Mouse (Mus musculus) megakaryocyte, embryonic 14.5 days (primary cell): ENCODE data around the gene Gabrd. TPM values are rescaled to one million over a fixed set of nuclear protein-coding genes. Genes with fewer than 3 reads are reported as not detected.

Source experiments
- H3K27me3 ChIP-seq: replicated peaks from 2 replicates; pipeline ENCODE3; 2012; ENCODE audit warnings: inconsistent platforms
- H3K36me3 ChIP-seq: replicated peaks from 2 replicates; pipeline ENCODE3; 2012; ENCODE audit warnings: low read length, inconsistent platforms, mixed read lengths
- H3K4me1 ChIP-seq: 2 replicates; pipeline ENCODE4 v1.6.1; 2012; ENCODE audit warnings: inconsistent platforms
- H3K4me3 ChIP-seq: replicated peaks from 2 replicates; pipeline ENCODE3; 2012; ENCODE audit warnings: moderate library complexity, mild to moderate bottlenecking, inconsistent platforms
- H3K9me3 ChIP-seq: 2 replicates; pipeline ENCODE4 v1.6.1; 2012; ENCODE audit warnings: inconsistent platforms
- FLI1 ChIP-seq: IDR thresholded peaks from 2 replicates; pipeline ENCODE4 v1.6.1; 2012; ENCODE audit warnings: low read length, inconsistent platforms, mixed read lengths
- GATA1 ChIP-seq: IDR thresholded peaks from 3 replicates; pipeline ENCODE4 v1.6.1; 2012; ENCODE audit warnings: mixed read lengths, low read length, inconsistent platforms, borderline replicate concordance
- polyA plus RNA-seq: library from polyadenylated mRNA; stranded (reverse); fragments of >175 nt; gene quantifications from 2 replicates; pipeline ENCODE4 v1.2.3, GENCODE M21; 2012; ENCODE audit warnings: low replicate concordance; ENCODE audit not compliant: insufficient read depth

The Gabrd gene
- polyA plus RNA-seq, 1 experiment, result not detected

- Histone ChIP-seq H3K27me3 (peaks cover 95% of the 10 kb centered on the region), H3K4me1 (peaks cover 5% of the 10 kb centered on the region; the same call in 1 of the 2 replicates), H3K36me3 (no peaks in the 10 kb centered on the region), H3K9me3 (no peaks in the 10 kb centered on the region), H3K4me3 (no peak within 1 kb of the TSS)
- TF ChIP-seq GATA1 (no peak), FLI1 (no peak)
These were observed 36.6 kb downstream of the Gabrd start, which contains the start of gene Prkcz for GRCm38 (mm10) chr4:155361303-155361791. Gene Prkcz, minus strand, starts transcription at chr4:155361361.

GRCm38 (mm10) chr4:155360856-155361255 lies 37.1 kb downstream of the Gabrd start:
- H3K4me3 ChIP-seq, result no peak overlapping the region

GRCm38 (mm10) chr4:155359560-155360464 lies 38.1 kb downstream of the Gabrd start:
- Histone ChIP-seq H3K9me3 (no peaks in the 10 kb centered on the region), H3K27me3 (peaks cover 92% of the 10 kb centered on the region), H3K36me3 (no peaks in the 10 kb centered on the region), H3K4me3 (no peak overlapping the region), H3K4me1 (peaks cover 5% of the 10 kb centered on the region; the same call in 1 of the 2 replicates)
- no peak for TF ChIP-seq FLI1
- no peak for TF ChIP-seq GATA1

More at GRCm38 (mm10) chr4:155360856-155361255, 37.1 kb downstream of the Gabrd start:
- peaks cover 5% of the 10 kb centered on the region; the same call in 1 of the 2 replicates for H3K4me1 ChIP-seq
- TF ChIP-seq FLI1, result no peak
- no peaks in the 10 kb centered on the region for H3K9me3 ChIP-seq
- H3K36me3 ChIP-seq, result no peaks in the 10 kb centered on the region
- H3K27me3 ChIP-seq, result peaks cover 95% of the 10 kb centered on the region

- Histone ChIP-seq H3K9me3 (peaks cover 6% of the 10 kb centered on the region; the same call in 1 of the 2 replicates), H3K36me3 (no peaks in the 10 kb centered on the region), H3K4me3 (no peak overlapping the region), H3K4me1 (peaks cover 24% of the 10 kb centered on the region), H3K27me3 (peaks cover 92% of the 10 kb centered on the region)
- no peak for TF ChIP-seq FLI1
- no peak for TF ChIP-seq GATA1
These were observed 40.3 kb downstream of the Gabrd start for GRCm38 (mm10) chr4:155357601-155358000.

- no peak for TF ChIP-seq FLI1
- no peak for TF ChIP-seq GATA1
- no peaks in the 10 kb centered on the region for H3K36me3 ChIP-seq
- peaks cover 91% of the 10 kb centered on the region for H3K27me3 ChIP-seq
- peaks cover 16% of the 10 kb centered on the region for H3K9me3 ChIP-seq
- H3K4me3 ChIP-seq, result no peak overlapping the region
- H3K4me1 ChIP-seq, result peaks cover 28% of the 10 kb centered on the region
These were observed 41.6 kb downstream of the Gabrd start for GRCm38 (mm10) chr4:155356354-155356753.

GRCm38 (mm10) chr4:155354546-155354945 lies 43.4 kb downstream of the Gabrd start:
- Histone ChIP-seq H3K27me3 (peaks cover 85% of the 10 kb centered on the region), H3K4me1 (peaks cover 24% of the 10 kb centered on the region), H3K9me3 (peaks cover 21% of the 10 kb centered on the region), H3K36me3 (no peaks in the 10 kb centered on the region), H3K4me3 (no peak overlapping the region)
- no peak for TF ChIP-seq FLI1
- TF ChIP-seq GATA1, result no peak

GRCm38 (mm10) chr4:155354035-155354434 lies 43.9 kb downstream of the Gabrd start:
- Histone ChIP-seq H3K4me1 (peaks cover 24% of the 10 kb centered on the region), H3K9me3 (peaks cover 22% of the 10 kb centered on the region), H3K36me3 (no peaks in the 10 kb centered on the region), H3K27me3 (peaks cover 82% of the 10 kb centered on the region), H3K4me3 (peak overlapping the region; percentile 11)
- TF ChIP-seq GATA1 (no peak), FLI1 (no peak)

GRCm38 (mm10) chr4:155352581-155352980 lies 45.3 kb downstream of the Gabrd start:
- peaks cover 24% of the 10 kb centered on the region for H3K4me1 ChIP-seq
- H3K4me3 ChIP-seq, result no peak overlapping the region
- H3K36me3 ChIP-seq, result no peaks in the 10 kb centered on the region

GRCm38 (mm10) chr4:155346350-155346749 lies 51.6 kb downstream of the Gabrd start:
- no peak overlapping the region for H3K4me3 ChIP-seq
- H3K4me1 ChIP-seq, result peaks cover 12% of the 10 kb centered on the region
- TF ChIP-seq GATA1 (no peak), FLI1 (no peak)
- H3K27me3 ChIP-seq, result peaks cover 87% of the 10 kb centered on the region
- H3K9me3 ChIP-seq, result peaks cover 29% of the 10 kb centered on the region
- no peaks in the 10 kb centered on the region for H3K36me3 ChIP-seq

More at GRCm38 (mm10) chr4:155352581-155352980, 45.3 kb downstream of the Gabrd start:
- peaks cover 81% of the 10 kb centered on the region for H3K27me3 ChIP-seq
- peaks cover 33% of the 10 kb centered on the region for H3K9me3 ChIP-seq
- no peak for TF ChIP-seq GATA1
- no peak for TF ChIP-seq FLI1

GRCm38 (mm10) chr4:155345608-155345953 lies 52.3 kb downstream of the Gabrd start:
- Histone ChIP-seq H3K36me3 (no peaks in the 10 kb centered on the region), H3K9me3 (peaks cover 25% of the 10 kb centered on the region), H3K4me3 (peak overlapping the region; percentile 4), H3K4me1 (peaks cover 12% of the 10 kb centered on the region), H3K27me3 (peaks cover 90% of the 10 kb centered on the region)
- TF ChIP-seq GATA1 (no peak), FLI1 (no peak)
